Mouse (Mus musculus) liver, postnatal 0 days (tissue): Measurements from ENCODE around the gene Zfyve1. TPM values are rescaled to one million over a fixed set of nuclear protein-coding genes. Genes with fewer than 3 reads are reported as not detected.
"Not testable (repeated sequence)": the region's sequence is repeated elsewhere in the genome, so short reads cannot be mapped to it uniquely, and the experiment has no call there.

Experiments used
- ATAC-seq: fragments of 200-750 bp; cut with Nextera tagmentation; 2 replicates; pipeline ENCODE4 v1.8.0; 2017; ENCODE audit warnings: mild to moderate bottlenecking, moderate library complexity
- DNase-seq: peaks from one replicate; pipeline ENCODE4 v3.0.0-alpha.2; 2016
- H3K27ac ChIP-seq: fragments of 300-500 bp; sonication (generic); 2 replicates; pipeline ENCODE4 v1.5.1; 2014; ENCODE audit warnings: antibody characterized with exemption, moderate library complexity, mild to moderate bottlenecking, low read depth
- H3K27me3 ChIP-seq: fragments of 300-500 bp; sonication (generic); 2 replicates; pipeline ENCODE4 v1.6.1; 2014; ENCODE audit warnings: low read length, control low read depth, mixed read lengths; ENCODE audit not compliant: insufficient read depth
- H3K36me3 ChIP-seq: fragments of 300-500 bp; sonication (generic); replicated peaks from 2 replicates; pipeline ENCODE4 v1.6.1; 2014; ENCODE audit warnings: mild to moderate bottlenecking, control low read depth, low read length, moderate library complexity, mixed read lengths; ENCODE audit not compliant: insufficient read depth
- H3K4me1 ChIP-seq: fragments of 300-500 bp; sonication (generic); 2 replicates; pipeline ENCODE4 v1.6.1; 2014; ENCODE audit warnings: antibody characterized with exemption, mild to moderate bottlenecking, control low read depth; ENCODE audit not compliant: insufficient read depth
- H3K4me2 ChIP-seq: fragments of 300-500 bp; sonication (generic); 2 replicates; pipeline ENCODE4 v1.6.1; 2014; ENCODE audit warnings: low read depth, mild to moderate bottlenecking, low read length, moderate library complexity, mixed read lengths
- H3K4me3 ChIP-seq: fragments of 300-500 bp; sonication (generic); 2 replicates; pipeline ENCODE4 v1.5.1; 2014; ENCODE audit warnings: low read depth, low read length
- H3K9ac ChIP-seq: fragments of 300-500 bp; sonication (generic); replicated peaks from 2 replicates; pipeline ENCODE4 v1.6.1; 2014; ENCODE audit warnings: mild to moderate bottlenecking, moderate library complexity
- H3K9me3 ChIP-seq: fragments of 300-500 bp; sonication (generic); 2 replicates; pipeline ENCODE4 v1.6.1; 2016; ENCODE audit warnings: mild to moderate bottlenecking, control low read depth, low read length, mixed read lengths
- CTCF ChIP-seq: sonication (generic); IDR thresholded peaks from 2 replicates; pipeline ENCODE4 v1.5.1; 2016; ENCODE audit warnings: antibody characterized with exemption, low read depth
- EP300 ChIP-seq: IDR thresholded peaks from 2 replicates; pipeline ENCODE4 v1.6.1; 2016; ENCODE audit warnings: antibody characterized with exemption, low read depth, mild to moderate bottlenecking
- WGBS: fragments of 180-500 bp; shearing (Covaris S2); extraction: QIAGEN DNeasy Blood & Tissue Kit; methylation state at CpG from one replicate; pipeline ENCODE4 v1.1.7; 2014; ENCODE audit not compliant: insufficient replicate concordance; 5-methylcytosine and 5-hydroxymethylcytosine counted together
- polyA plus RNA-seq: library from polyadenylated mRNA; unstranded; fragments of >200 nt; fragmentation: Nextera tagmentation; extraction: Ambion mirVana; gene quantifications from 2 replicates; pipeline ENCODE4 v1.2.1, GENCODE M21; 2015

Gene Zfyve1
- 5.5 and 6.4 TPM in 2 replicates for polyA plus RNA-seq

- no peaks in the 10 kb centered on the region for H3K9me3 ChIP-seq
- peaks cover 26% of the 10 kb centered on the region for H3K4me1 ChIP-seq
- H3K27ac ChIP-seq: peak within 1 kb of the TSS; percentile 99
- no peak; the same call in 1 of the 2 replicates for TF ChIP-seq EP300
- no peak for TF ChIP-seq CTCF
- H3K27me3 ChIP-seq: no peaks in the 10 kb centered on the region
- peak within 1 kb of the TSS; percentile 93 for H3K4me2 ChIP-seq
- peak; percentile 97 for ATAC-seq
- H3K4me3 ChIP-seq: peak within 1 kb of the TSS; percentile 92
- DNase-seq: peak; percentile 93
- peak within 1 kb of the TSS; percentile 98 for H3K9ac ChIP-seq
- H3K36me3 ChIP-seq: peaks cover 24% of the 10 kb centered on the region; the same call in 1 of the 2 replicates
- WGBS: 1% methylated on average over 28 of the region's 28 CpGs
Measured at GRCm38 (mm10) chr12:83597025-83597501, at the start of gene Zfyve1. TSS of gene Zfyve1 (minus strand) at chr12:83597222.

- Histone ChIP-seq H3K27me3 (no peaks in the 10 kb centered on the region), H3K36me3 (peaks cover 54% of the 10 kb centered on the region), H3K4me2 (no peak overlapping the region), H3K4me3 (no peak overlapping the region), H3K27ac (no peak overlapping the region), H3K9me3 (no peaks in the 10 kb centered on the region), H3K9ac (no peak overlapping the region), H3K4me1 (no peaks in the 10 kb centered on the region)
- DNase-seq (no peak), ATAC-seq (no peak)
- WGBS: 88% methylated on average over 1 of the region's 1 CpGs
- TF ChIP-seq EP300 (no peak), CTCF (no peak)
Measured at GRCm38 (mm10) chr12:83643116-83643515, 46.1 kb upstream of the Zfyve1 start.

GRCm38 (mm10) chr12:83641233-83641632 lies 44.2 kb upstream of the Zfyve1 start:
- no peak overlapping the region for H3K4me3 ChIP-seq
- H3K9ac ChIP-seq: no peak overlapping the region
- DNase-seq (no peak), ATAC-seq (no peak)
- H3K27ac ChIP-seq: no peak overlapping the region
- no peak overlapping the region for H3K4me2 ChIP-seq
- no peaks in the 10 kb centered on the region for H3K9me3 ChIP-seq
- peaks cover 62% of the 10 kb centered on the region for H3K36me3 ChIP-seq
- 0 out of 2 replicates have a peak, but pooled peaks cover 3% of the 10 kb centered on the region for H3K4me1 ChIP-seq
- no peak for TF ChIP-seq EP300
- no peak for TF ChIP-seq CTCF
- H3K27me3 ChIP-seq: no peaks in the 10 kb centered on the region
- WGBS: 91% methylated on average over 2 of the region's 2 CpGs

GRCm38 (mm10) chr12:83633807-83634206 lies 36.8 kb upstream of the Zfyve1 start:
- peak overlapping the region; percentile 95 for H3K4me3 ChIP-seq
- H3K36me3 ChIP-seq: peaks cover 25% of the 10 kb centered on the region
- H3K27ac ChIP-seq: no peak overlapping the region
- DNase-seq (no peak), ATAC-seq (no peak)
- H3K4me1 ChIP-seq: peaks cover 8% of the 10 kb centered on the region; the same call in 1 of the 2 replicates
- 27% methylated on average over 2 of the region's 2 CpGs for WGBS
- TF ChIP-seq EP300 (no peak), CTCF (no peak)
- no peaks in the 10 kb centered on the region for H3K27me3 ChIP-seq
- H3K9me3 ChIP-seq: no peaks in the 10 kb centered on the region
- H3K9ac ChIP-seq: peak overlapping the region; percentile 97; the same call in 1 of the 2 replicates
- peak overlapping the region; percentile 71 for H3K4me2 ChIP-seq

GRCm38 (mm10) chr12:83632680-83633025 lies 35.6 kb upstream of the Zfyve1 start:
- under 1% methylated on average over 20 of the region's 20 CpGs for WGBS
- Histone ChIP-seq H3K27ac (peak overlapping the region; percentile 91), H3K4me2 (peak overlapping the region; percentile 71), H3K36me3 (peaks cover 21% of the 10 kb centered on the region), H3K4me1 (peaks cover 8% of the 10 kb centered on the region; the same call in 1 of the 2 replicates), H3K27me3 (no peaks in the 10 kb centered on the region), H3K9ac (peak overlapping the region; percentile 97), H3K9me3 (no peaks in the 10 kb centered on the region), H3K4me3 (peak overlapping the region; percentile 95)
- TF ChIP-seq CTCF (no peak), EP300 (no peak)
- peak; percentile 18 for ATAC-seq
- peak; percentile 65 for DNase-seq

- 1% methylated on average over 59 of the region's 68 CpGs for WGBS
- Histone ChIP-seq H3K27ac (peak overlapping the region; percentile 91), H3K4me2 (peak overlapping the region; percentile 85), H3K9me3 (no peaks in the 10 kb centered on the region), H3K4me3 (peak overlapping the region; percentile 95), H3K9ac (peak overlapping the region; percentile 97), H3K27me3 (no peaks in the 10 kb centered on the region), H3K4me1 (peaks cover 8% of the 10 kb centered on the region; the same call in 1 of the 2 replicates), H3K36me3 (peaks cover 14% of the 10 kb centered on the region; the same call in 1 of the 2 replicates)
- peak; percentile 99 for ATAC-seq
- TF ChIP-seq EP300 (peak; percentile 89), CTCF (peak; percentile 47; the same call in 1 of the 2 replicates)
- peak; percentile 95 for DNase-seq
Measured at GRCm38 (mm10) chr12:83631743-83632679, 35.0 kb upstream of the Zfyve1 start.

GRCm38 (mm10) chr12:83630936-83631335 lies 33.9 kb upstream of the Zfyve1 start, which contains the start of gene Rbm25:
TSS of gene Rbm25 (plus strand) at chr12:83631236.
- not testable (repeated sequence) for H3K36me3 ChIP-seq, H3K9me3 ChIP-seq, ATAC-seq, H3K27me3 ChIP-seq, H3K4me1 ChIP-seq, DNase-seq
- peak within 1 kb of the TSS; percentile 85 for H3K4me2 ChIP-seq
- peak within 1 kb of the TSS; percentile 97 for H3K9ac ChIP-seq
- no CpG with 5 or more reads among the region's 5 CpGs for WGBS
- peak within 1 kb of the TSS; percentile 95 for H3K4me3 ChIP-seq
- H3K27ac ChIP-seq: peak within 1 kb of the TSS; percentile 91
